Mouse (Mus musculus) 3T3-L1 (cell line): ENCODE results near the gene Ttc41.

Experiments used
- DNase-seq: peaks from one replicate; pipeline ENCODE4 v3.0.0-alpha.2; 2015; ENCODE audit warnings: low read depth, low spot score

The Ttc41 gene

DNA sequence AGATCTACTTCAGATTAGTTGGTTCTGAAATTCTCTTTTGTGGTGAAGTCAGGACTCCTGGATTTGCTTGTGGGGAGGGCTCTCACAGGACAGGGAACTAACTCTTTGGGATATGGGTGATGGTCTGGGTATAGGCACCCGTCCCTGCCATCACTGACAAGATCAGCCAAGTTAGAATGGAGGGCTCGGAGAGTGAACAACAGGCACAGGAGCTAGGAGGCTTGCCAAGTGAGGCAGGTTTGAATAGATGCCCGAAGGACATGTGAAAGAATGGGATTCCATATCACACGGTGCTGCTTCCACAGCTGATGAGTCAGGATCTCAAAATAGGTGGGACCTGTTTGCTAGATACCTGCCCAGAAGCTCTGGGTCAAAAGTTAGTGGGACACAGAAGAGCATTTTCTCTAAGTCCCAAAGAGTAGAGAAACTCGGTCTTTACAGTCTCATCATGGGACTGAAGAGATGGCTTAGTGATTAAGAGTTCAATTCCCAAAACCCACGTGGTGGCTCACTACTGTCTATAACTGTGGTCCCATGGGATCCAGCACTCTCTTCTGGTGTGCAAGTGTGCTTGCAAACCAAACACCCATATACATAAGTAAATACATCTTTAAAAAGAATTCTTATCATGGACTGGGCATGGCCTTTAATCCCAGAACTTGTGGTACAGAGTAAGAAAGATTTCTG, 50.3 kb downstream of the Ttc41 start:
- no peak for DNase-seq

DNA sequence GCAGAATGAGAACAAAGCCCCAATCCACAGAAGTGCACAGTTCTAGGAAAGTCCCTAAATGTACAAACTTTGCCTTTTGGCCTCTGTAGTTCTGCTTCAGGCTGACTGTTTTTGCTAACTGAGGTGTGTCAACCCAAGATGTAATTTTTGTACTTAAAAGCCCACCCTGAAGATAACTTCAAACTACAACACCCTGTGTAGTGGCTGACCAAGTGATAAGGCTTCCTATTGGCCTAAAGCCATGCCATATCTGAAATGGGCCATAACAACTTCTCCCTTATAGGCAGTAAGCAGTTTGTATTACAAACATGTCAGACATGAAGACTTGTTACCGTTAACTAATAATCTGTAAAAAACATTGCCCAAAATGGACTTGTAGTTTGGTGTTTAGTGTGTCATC, 52.1 kb downstream of the Ttc41 start:
- DNase-seq: no peak

DNA sequence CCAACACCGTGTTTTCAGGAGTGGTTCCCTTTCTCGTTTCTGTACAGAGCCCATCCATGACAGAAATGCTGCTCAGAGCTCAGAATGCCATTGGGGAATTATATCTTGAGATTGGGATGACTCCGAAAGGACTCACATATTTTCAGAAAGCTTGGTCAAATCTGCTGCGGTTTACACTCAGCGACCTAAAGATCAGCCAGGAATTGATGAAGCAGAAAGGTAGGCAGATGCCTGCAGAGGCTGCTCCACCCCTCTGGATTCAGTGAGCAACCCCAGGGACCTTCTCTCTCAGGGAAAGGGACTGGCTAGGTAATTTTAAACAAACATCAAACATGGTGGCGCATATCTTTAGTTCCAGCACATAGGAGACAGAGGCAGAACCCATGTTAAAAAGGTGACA, 52.6 kb downstream of the Ttc41 start:
- DNase-seq: no peak

DNA sequence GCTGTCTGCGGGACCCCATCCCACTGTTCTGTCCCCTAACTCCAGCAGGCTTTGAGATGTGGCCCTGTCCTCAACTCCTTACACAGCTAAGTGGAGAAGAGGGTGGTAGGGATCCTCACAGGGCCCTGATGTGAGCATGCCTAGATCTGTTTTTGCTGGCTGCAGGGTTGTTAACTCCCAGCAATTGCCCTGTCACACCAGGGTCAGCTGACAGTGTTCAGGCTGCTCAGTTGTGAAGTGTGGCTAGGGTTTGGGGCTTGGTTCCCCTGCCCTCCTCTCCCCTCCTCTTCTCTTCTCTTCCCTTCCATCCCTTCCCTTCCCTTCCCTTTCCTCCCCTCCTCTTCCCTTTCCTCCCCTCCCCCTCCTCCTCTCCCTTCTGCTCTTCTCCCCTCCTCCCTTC, 55.6 kb downstream of the Ttc41 start:
- DNase-seq: no peak

DNA sequence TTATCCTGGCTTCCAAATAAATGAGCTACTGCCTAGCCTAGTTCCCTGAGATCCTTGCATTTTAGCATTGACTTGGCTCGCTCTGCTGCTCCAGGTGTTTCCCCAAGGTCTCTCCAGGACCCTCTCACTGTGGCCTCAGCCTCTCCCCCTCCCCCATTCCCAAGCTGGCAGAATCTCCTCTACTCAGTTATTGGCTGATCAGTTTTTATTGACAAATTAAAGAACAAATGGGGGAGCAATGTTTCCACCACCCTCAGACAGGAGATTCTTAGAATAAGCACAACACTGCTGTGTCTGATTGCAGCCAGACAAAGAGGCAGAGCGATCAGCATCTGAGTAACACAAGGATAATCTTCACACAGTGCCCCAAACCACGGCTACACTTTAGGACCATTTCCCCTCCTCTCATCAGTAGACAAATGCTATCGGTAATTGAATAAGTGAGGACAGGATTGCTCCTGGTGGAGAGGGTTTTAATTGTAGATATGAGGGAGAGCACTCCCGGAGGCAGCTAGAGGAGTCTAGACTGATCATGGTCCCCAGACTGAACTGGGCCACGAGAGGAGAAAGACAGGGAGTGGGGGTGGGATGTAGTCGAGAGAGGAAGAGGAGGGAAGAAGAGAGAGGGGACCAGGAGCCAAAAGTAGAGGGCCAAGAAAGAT, 56.2 kb downstream of the Ttc41 start:
- no peak for DNase-seq

DNA sequence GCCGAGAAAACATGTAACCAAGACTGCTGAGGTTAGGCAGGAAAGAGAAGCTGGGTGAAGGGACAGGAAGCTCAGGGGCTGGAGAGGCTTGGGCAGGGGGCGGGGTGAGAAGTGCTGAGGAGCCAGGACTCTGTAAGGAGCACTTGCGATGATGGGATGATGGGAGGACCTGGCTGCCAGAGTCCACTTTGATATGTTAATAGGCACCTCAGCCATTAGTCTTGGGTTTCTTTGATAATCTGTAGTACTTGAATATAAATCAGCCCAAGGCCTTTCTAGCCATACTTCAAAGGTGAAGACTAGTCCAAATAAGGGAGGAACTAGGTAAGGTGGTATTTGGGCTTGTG, 56.7 kb downstream of the Ttc41 start:
- no peak for DNase-seq

DNA sequence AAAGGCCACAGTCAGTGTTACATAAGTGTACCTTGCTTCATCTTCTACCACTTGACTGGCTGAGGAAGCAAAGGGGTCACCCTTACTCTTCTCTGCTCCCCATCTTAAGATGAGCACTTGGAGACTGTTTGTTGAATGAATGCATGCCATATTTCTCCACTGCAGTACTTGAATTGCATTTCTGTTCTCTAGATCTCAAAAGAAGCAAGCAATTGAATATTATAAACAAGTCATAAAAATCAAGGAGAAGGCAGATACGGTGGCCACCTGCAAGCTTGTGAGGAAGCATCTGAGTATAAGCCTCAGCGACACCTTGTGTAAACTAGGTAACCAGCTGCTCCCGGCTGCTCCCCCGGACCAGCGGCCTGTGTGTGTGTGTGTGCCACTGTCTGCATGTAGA, 58.1 kb downstream of the Ttc41 start, which contains the start of gene Gm49358:
Gene Gm49358, plus strand, starts transcription at position 301 of the 400 bp plus-strand sequence.
- no peak for DNase-seq

DNA sequence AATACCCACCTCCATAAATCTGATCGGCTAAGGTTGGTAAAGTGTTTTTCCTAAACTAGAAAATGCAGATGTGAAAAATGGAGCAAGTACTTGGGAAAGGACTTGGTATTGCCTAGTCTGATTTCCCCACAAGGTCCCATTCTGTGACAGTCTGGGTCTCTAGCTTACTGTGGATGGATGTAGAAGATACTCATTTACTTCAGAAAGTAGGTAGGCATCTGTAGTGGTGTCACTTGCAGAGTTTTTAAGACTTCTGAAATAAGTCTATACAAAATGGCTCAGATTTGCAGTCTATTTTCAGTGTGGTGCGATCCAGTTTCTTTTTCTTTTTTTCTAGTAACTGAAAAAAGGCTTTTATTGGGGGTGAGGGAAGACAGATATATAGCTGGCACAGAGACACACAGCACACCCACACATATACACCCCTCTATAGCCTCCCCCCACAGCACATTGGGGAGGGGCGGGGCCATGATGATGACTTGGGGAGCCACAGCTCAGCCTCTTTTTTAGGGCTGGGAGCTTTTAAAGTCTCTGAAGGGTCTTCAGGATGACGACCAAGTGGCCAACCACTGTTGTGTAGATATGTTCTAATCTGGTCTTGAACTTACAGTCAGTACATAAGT, 59.8 kb downstream of the Ttc41 start:
- DNase-seq: no peak

DNA sequence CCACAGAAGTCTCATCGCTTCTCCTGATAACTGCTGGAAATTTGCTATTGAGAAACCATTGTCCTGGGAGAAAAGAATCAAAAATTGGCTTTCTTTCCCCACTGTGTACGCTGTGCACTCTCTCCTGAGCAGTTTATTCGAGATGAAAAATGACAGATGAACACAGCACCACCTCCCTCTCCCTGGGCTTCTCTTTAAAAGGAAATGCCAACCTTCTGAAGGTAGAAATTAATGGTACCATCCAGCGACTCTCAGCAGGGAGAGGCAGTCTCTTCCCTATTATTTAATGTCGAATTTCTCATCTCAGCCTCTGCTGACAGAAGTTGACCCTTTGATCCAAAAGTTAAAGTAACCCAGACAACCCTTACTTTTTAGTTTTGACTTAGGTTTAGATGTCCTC, 63.6 kb downstream of the Ttc41 start:
- no peak for DNase-seq

DNA sequence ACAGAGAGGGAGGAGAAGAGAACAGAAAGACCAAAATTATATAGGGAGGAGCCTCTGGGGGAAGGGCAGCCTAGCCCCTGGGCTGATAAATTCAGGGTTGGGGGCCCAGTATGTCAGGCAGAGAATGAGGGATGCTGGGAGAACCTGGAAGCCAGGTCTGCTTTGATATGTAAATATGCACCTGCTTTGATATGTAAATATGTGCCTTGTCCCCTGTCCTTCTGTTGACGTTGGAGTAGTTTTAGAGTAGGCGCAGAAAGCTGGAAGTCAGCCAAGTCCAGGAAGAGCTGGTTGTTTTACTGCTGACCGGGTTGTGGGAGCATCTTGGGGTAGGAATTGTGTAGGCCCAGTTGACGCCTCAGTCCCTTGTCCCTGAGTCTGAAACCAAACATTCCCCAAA, 64.2 kb downstream of the Ttc41 start:
- no peak for DNase-seq

DNA sequence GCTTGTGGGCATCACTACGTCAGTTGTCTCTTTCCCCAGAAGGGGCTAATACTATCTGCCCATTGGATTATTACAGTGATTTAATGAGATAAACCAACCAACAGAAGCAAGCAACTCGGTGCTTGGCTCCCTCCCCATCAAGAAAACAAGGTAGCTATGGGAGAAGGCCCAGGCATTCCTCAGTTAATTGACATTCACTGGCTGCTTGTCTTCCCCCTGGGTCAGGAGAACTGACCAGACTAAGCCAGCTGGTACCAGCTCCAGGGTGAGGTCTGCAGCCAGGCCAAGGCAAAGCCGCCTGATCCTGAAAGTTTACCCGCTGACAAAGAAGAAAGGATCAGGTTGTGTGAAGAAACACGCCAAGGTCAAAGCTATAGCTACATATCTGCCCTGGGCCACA, 66.1 kb downstream of the Ttc41 start:
- DNase-seq: no peak

DNA sequence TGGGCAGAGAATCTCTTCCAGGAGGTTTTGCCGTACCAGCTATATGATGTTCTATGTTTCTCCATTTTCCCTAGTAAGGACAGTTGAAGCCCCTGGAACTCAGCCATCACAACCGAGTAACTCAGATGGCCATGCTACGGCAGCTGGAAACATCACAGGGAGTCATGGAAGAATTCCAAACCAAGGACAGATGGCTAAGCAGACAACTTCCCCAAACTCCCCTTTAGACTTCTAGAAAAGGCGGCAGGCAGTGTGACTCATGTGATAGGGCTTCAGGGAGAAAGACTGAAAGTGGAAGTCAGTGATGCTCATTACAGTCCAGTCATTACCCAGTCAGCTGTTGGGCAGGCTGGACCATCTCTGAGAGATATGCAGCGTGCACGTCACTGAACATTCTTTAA, 66.6 kb downstream of the Ttc41 start:
- peak; percentile 86 for DNase-seq

DNA sequence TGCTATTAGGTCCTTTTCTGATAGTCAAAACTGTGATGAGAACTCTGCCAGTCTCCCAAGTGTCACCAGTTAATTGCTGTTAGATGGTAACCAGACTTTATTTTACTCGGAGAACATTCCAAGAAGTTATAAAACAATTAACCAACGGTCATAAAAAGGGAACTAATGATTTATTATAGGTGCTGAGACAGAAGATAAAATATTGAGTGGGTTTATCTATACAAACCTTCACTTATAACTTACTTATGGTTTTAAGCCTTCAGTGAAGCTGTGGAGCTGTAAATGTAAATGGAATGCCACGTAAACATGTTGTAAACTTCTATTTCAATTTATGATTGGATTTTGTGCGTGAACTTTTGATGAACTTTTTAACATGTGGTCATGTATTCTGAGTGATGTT, 67.7 kb downstream of the Ttc41 start:
- no peak for DNase-seq

DNA sequence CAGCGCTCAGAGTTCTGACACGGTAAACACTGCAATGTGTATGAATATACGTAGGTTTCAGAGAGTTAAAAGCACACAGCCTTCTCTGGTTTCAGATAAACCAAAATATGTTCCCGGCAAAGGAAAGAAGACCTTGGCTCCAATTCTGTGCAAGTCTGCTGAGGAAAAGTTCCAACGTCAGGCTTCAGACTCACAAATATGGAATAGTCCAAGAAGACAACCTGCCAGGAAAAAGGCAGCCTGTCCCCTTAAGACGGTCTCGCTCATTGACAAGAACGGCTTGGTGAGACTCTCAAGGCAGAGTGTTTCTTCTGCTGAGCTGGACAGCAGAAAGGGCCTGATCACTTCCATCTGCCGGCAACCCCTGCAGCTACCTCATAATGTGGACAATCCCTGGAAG, 70.7 kb downstream of the Ttc41 start:
- DNase-seq: no peak

DNA sequence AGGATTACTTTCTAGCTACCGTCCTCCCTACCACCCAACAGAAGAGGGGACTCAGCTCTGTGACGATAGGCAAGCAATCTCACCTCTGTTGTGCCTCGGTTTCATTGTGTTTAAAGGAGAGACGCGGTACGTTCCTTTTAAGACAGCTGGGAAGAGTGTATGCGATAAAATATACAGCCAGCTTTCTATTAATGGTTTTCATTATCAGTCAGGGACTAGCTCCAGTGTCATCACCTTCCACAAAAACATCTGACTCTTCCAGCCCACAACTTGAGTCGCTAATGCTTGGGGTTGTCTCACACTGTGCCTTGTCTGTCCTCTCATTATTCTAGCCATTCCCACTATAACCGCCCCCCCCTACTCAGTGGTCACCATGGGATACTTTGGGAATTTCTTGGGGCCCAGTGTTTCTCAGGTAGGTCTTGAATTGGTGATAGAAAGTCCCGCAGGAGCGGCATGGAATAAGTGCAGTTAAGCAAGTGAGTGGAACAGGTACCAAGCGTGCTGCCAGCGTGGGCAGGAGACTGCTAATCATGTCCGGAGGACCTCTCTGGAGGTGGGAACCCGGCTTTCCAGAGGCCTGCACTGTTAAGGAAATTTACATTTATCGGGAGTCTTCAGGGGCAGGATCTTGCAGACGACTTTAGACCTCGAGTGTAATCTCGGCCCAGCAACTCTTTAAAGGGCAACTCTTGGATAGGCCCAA, 72.2 kb downstream of the Ttc41 start:
- no peak for DNase-seq

DNA sequence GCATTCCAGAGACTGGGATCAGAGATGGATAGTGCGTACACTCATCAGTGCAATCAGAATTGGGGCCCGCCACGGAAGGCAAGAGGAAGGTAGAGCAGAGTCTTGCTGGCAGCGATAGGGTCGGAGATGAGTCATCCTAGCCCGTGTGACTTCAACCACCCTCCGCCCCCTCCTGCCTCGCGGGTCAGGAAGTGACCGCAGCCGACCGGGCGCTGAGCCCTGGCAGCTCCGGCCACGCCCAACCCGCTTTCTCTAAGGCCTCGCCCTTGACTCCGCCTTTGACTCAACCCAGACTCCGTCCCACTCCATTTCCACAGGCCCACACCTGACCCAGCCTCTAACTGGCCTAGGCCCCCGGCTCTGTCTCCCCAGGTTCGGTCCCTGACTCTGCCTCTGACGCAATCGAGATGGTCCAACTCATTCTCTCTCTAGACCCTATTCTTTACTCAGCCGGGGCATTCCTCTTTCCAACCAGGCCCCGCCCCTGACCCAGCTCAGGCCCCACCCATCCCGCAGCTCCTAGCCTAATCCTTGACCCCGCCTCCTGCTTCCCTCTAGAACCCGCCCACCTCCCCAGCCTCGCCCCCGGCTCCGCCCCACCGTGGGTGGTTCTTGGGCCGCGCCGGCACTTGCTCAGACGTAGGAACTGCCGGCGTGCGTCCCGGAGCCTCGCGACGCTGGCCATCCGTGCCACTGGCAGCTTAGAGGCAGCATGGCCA, 72.9 kb downstream of the Ttc41 start, which contains the start of gene Nt5dc3:
Gene Nt5dc3, plus strand, starts transcription at position 608 of the 719 bp plus-strand sequence.
- peak; percentile 98 for DNase-seq

DNA sequence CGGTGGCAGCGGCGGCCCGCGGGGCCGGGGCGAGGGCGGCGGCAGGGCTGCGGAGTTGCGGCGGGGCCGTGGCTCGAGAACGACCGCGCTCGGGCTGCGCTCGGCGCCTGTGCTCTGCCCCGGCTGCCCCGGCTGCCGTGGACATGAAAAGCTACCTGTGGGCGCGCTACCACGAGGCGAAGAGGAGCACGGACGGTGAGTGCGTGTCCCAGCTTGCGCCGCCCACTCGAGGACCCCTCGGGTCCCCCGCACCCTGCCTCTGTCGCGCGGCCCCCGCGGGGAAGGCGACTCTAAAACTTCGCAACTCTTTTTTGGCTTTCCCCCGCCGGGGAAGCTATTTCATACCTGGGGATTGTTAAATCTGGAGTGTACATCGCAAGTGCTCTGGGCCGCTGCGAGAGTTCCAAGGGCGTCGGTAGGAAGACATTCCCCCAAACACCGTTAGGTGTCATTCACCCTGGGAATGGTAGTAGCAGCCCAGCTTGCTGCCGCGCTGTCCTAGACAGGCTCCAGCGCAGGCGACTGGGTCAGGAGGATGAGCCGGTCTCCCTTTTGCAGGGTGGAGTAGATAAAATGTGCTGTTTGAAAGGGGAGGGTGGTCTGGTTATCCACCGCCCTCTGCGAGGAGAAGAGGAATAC, 73.6 kb downstream of the Ttc41 start:
- DNase-seq: peak; percentile 64

DNA sequence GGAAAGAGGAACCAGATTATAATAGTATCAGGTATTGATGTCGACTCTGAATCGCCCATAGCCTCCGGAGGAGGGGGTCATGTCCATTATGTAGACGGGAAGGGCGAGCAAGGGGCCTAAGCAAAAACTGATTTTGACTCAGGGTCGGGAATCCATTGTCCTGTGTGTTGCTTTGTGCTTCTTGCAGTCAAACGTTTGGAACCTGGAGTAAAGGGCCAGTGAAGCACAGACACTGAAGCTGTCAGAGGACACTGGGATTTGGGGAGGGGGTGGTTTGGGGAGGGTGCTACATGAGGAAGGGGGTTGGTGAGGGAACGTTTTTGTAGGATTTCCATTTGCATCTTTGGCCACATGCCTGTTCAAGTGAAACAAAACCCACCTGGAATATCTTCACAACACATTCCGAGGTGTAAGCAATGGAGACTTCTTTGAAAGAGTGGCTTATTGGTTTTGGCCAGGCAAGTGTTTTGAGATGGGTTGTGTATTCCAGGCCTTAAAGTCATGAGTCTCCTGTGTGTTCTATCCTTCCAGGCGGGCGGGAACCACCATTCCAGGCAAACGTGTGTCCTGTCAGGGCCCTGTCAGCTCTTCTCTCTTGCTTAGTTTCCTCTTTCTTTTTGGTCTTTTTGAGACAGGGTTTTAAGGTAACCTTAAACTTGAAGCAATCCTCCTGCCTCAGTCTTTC, 74.3 kb downstream of the Ttc41 start:
- peak; percentile 27 for DNase-seq

DNA sequence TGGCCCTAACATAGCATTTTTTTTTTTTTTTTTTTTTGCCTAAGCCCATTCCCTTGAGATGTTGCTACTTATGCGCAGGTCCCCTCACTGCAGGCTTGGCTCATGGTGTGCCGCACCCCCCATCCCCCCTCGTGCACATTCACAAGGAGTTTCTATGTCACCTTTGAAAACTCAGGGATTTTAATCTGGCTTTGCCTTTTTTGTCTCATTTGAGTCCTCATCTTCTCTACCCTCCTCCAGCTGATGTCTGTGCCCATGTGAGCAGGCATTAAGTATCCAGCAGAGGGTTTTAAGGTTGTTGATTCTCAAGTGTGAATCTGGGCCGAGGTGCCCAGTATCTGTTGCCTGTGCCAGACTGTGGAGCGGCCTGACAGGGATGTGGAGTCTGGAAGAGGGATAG, 76.0 kb downstream of the Ttc41 start:
- no peak for DNase-seq

DNA sequence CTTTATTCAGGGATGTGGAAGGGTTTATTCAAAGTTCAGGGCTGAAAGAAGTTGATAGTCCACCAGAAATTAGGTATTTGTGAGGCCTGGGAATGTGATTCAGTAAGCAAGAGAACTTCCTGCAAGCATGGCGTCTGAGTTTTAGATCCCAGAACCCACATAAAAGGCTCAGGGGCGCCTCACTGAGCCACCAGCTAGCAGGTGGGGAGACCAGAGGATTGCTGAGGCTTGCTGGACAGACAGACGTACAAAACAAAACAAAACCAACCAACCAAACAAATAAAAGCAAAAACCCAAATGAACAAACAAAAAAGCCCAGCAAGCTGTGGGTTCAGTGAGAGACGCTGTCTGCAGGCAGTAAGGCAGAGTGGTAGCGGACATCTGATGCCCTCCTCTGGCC, 77.0 kb downstream of the Ttc41 start:
- no peak for DNase-seq

DNA sequence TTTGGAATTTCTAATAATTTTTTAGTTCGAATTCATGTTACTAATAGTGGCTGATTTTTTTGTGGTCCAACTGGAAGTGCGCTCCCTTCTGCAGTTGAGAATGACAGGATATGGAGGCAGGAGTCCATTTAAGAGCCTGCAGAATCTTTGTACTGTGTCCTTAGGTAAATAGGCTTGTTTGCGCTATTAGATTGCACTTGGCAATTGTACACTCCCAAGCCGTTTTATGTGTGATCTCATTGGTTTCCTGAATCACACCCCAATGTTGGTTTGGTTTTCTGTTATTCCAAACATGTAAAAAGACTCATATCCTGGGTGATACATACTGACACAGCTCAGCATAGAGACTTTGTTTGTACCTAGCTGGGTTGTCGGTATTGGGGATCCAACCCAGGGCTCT, 78.0 kb downstream of the Ttc41 start:
- peak; percentile 23 for DNase-seq
